Mouse (Mus musculus) intestine, postnatal 0 days (tissue): ENCODE measurements around the gene Zfp672. TPM values are rescaled to one million over a fixed set of nuclear protein-coding genes. Genes with fewer than 3 reads are reported as not detected.
"Not testable (repeated sequence)": the region's sequence is repeated elsewhere in the genome, so short reads cannot be mapped to it uniquely, and the experiment has no call there.

Experiments
- ATAC-seq: fragments of 200-750 bp; cut with Nextera tagmentation; 2 replicates; pipeline ENCODE4 v1.8.0; 2017; ENCODE audit warnings: mild to moderate bottlenecking, moderate TSS enrichment, moderate library complexity
- H3K27ac ChIP-seq: fragments of 300-500 bp; sonication (generic); 2 replicates; pipeline ENCODE4 v1.5.1; 2014; ENCODE audit warnings: mild to moderate bottlenecking, low read depth, low read length, moderate library complexity
- H3K27me3 ChIP-seq: fragments of 300-500 bp; sonication (generic); replicated peaks from 2 replicates; pipeline ENCODE4 v1.6.1; 2014; ENCODE audit warnings: low read length, mixed read lengths; ENCODE audit not compliant: control insufficient read depth, insufficient read depth
- H3K36me3 ChIP-seq: fragments of 300-500 bp; sonication (generic); 2 replicates; pipeline ENCODE4 v1.6.1; 2014; ENCODE audit warnings: mild to moderate bottlenecking, moderate library complexity; ENCODE audit not compliant: control insufficient read depth, insufficient read depth
- H3K4me1 ChIP-seq: fragments of 300-500 bp; sonication (generic); replicated peaks from 2 replicates; pipeline ENCODE4 v1.6.1; 2014; ENCODE audit warnings: antibody characterized with exemption, low read length, mixed read lengths; ENCODE audit not compliant: control insufficient read depth, insufficient read depth
- H3K4me2 ChIP-seq: fragments of 300-500 bp; sonication (generic); replicated peaks from 2 replicates; pipeline ENCODE4 v1.6.1; 2014; ENCODE audit warnings: low read depth, mild to moderate bottlenecking, moderate library complexity
- H3K4me3 ChIP-seq: fragments of 300-500 bp; sonication (generic); 2 replicates; pipeline ENCODE4 v1.5.1; 2014; ENCODE audit warnings: low read depth, low read length
- H3K9ac ChIP-seq: fragments of 300-500 bp; sonication (generic); 2 replicates; pipeline ENCODE4 v1.6.1; 2014; ENCODE audit warnings: mild to moderate bottlenecking, low read depth, low read length
- H3K9me3 ChIP-seq: fragments of 300-500 bp; sonication (generic); 2 replicates; pipeline ENCODE4 v1.6.1; 2016; ENCODE audit warnings: mixed run types; ENCODE audit not compliant: control insufficient read depth
- CTCF ChIP-seq: sonication (generic); IDR thresholded peaks from 2 replicates; pipeline ENCODE4 v1.5.1; 2016; ENCODE audit warnings: low read depth, mild to moderate bottlenecking, control low read depth, antibody characterized with exemption, moderate library complexity
- WGBS: fragments of 180-500 bp; shearing (Covaris S2); extraction: QIAGEN DNeasy Blood & Tissue Kit; methylation state at CpG from one replicate; pipeline ENCODE4 v1.1.7; 2014; 5-methylcytosine and 5-hydroxymethylcytosine counted together
- polyA plus RNA-seq: library from polyadenylated mRNA; unstranded; fragments of >200 nt; fragmentation: Nextera tagmentation; extraction: Ambion mirVana; gene quantifications from 2 replicates; pipeline ENCODE4 v1.2.1, GENCODE M21; 2015

Zfp672 gene
- polyA plus RNA-seq, 1 experiment from 2014 or later, result 33.8 TPM

- TF ChIP-seq CTCF, result peak; percentile 59
- peak overlapping the region; percentile 46 for H3K9ac ChIP-seq
- peaks cover 10% of the 10 kb centered on the region; the same call in 1 of the 2 replicates for H3K36me3 ChIP-seq
- H3K4me3 ChIP-seq, result peak overlapping the region; percentile 41
- under 1% methylated on average over 42 of the region's 42 CpGs for WGBS
- H3K27me3 ChIP-seq, result no peaks in the 10 kb centered on the region
- peak overlapping the region; percentile 79 for H3K27ac ChIP-seq
- ATAC-seq, result peak; percentile 79
- H3K9me3 ChIP-seq, result no peaks in the 10 kb centered on the region
- peaks cover 14% of the 10 kb centered on the region for H3K4me1 ChIP-seq
- H3K4me2 ChIP-seq, result peak overlapping the region; percentile 82
These were observed 22.6 kb downstream of the Zfp672 start for GRCm38 (mm10) chr11:58307411-58308080.

GRCm38 (mm10) chr11:58306860-58307308, 23.3 kb downstream of the Zfp672 start, which contains the start of gene Zfp692:
Gene Zfp692 (plus strand): TSS chr11:58307069.
- peak within 1 kb of the TSS; percentile 79 for H3K27ac ChIP-seq
- no peaks in the 10 kb centered on the region for H3K9me3 ChIP-seq
- H3K9ac ChIP-seq, result peak within 1 kb of the TSS; percentile 46
- TF ChIP-seq CTCF, result no peak
- no peaks in the 10 kb centered on the region for H3K27me3 ChIP-seq
- H3K36me3 ChIP-seq, result peaks cover 10% of the 10 kb centered on the region; the same call in 1 of the 2 replicates
- under 1% methylated on average over 34 of the region's 34 CpGs for WGBS
- H3K4me2 ChIP-seq, result peak within 1 kb of the TSS; percentile 82
- peak; percentile 46 for ATAC-seq
- peak within 1 kb of the TSS; percentile 41 for H3K4me3 ChIP-seq
- peaks cover 14% of the 10 kb centered on the region for H3K4me1 ChIP-seq

GRCm38 (mm10) chr11:58305299-58305698, 24.8 kb downstream of the Zfp672 start:
- not testable (repeated sequence) for H3K4me3 ChIP-seq, H3K36me3 ChIP-seq, H3K9ac ChIP-seq, ATAC-seq, H3K4me2 ChIP-seq, H3K9me3 ChIP-seq, H3K27me3 ChIP-seq, H3K27ac ChIP-seq
- WGBS, result 91% methylated on average over 8 of the region's 8 CpGs
- H3K4me1 ChIP-seq, result peaks cover 14% of the 10 kb centered on the region

GRCm38 (mm10) chr11:58303594-58303993, 26.5 kb downstream of the Zfp672 start:
- Histone ChIP-seq H3K4me3 (0 out of 2 replicates have a peak overlapping the region, but pooled peaks have one; percentile 62), H3K36me3 (no peaks in the 10 kb centered on the region), H3K4me2 (peak overlapping the region; percentile 43), H3K27me3 (no peaks in the 10 kb centered on the region), H3K27ac (no peak overlapping the region), H3K4me1 (peaks cover 14% of the 10 kb centered on the region), H3K9ac (no peak overlapping the region), H3K9me3 (no peaks in the 10 kb centered on the region)
- no peak for ATAC-seq
- TF ChIP-seq CTCF, result no peak
- 27% methylated on average over 7 of the region's 7 CpGs for WGBS

- Histone ChIP-seq H3K36me3 (no peaks in the 10 kb centered on the region), H3K9me3 (no peaks in the 10 kb centered on the region), H3K4me2 (peak overlapping the region; percentile 76), H3K4me3 (peak overlapping the region; percentile 62), H3K9ac (peak overlapping the region; percentile 35), H3K27ac (peak overlapping the region; percentile 71), H3K27me3 (no peaks in the 10 kb centered on the region), H3K4me1 (peaks cover 13% of the 10 kb centered on the region)
- TF ChIP-seq CTCF, result no peak
- WGBS, result under 1% methylated on average over 26 of the region's 26 CpGs
- ATAC-seq, result peak; percentile 9
These were observed 27.2 kb downstream of the Zfp672 start for GRCm38 (mm10) chr11:58302774-58303445.
